Mouse (Mus musculus): ENCODE data around the gene Ppp1r1b.

DNA sequence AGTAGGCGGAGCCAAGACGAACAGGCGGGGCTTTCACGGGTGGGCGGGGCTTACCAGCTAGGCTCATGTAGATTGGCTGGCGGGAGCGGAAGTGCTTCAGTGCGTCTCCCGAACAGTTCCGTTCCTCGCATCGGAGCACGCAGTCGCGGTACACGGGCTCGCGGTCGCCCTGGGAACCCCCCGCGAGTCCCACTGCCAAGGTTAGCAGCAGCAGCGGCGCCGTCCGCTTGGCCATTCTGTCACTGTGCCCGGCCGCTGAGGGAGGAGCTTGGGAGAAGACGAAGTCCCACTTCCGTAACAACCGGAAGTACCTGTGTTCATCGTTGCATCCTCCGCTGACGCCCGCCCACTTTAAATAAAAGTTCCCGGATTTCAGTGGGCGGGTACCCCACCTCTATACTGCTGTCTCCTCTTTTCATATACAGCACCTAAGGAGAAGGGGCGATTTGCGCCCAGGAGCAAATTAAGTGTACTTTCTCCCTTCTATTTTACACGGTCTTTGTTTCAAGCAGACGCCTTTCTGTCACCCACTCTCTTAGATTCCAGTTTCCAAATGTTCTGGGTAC, 52.0 kb downstream of the Ppp1r1b start, which contains the start of gene Pgap3:
- TF ChIP-seq CTCF (IDR thresholded peaks at IDR 0.05; ENCODE audit: low read depth) (no peak), EP300 (IDR thresholded peaks at IDR 0.05; ENCODE audit: low read depth) (no peak)

All from heart, postnatal 0 days (tissue).